Comparison of ENCODE assay signal across 22 mouse cellular contexts in genomic region chr3:136864306-136864705, GRCm38 (mm10).
DNase-seq lines count a peak whose midpoint lies in the region; ATAC-seq lines count a peak whose summit lies in the region.
"Had no signal": no experiment of that assay in that cellular context is flagged by ENCODE, and none has a peak within 500 bp of the region (broad histone marks: within the 10 kb centered on the region; RNA-seq: fewer than 3 reads in every experiment).

No protein-coding gene starts in this region.

- no peak overlapping the region for H3K9ac ChIP-seq in forebrain, embryonic 14.5 days (ENCODE audit: low read length)
- H3K9ac ChIP-seq in forebrain, embryonic 11.5 days (ENCODE audit: low read length): no peak overlapping the region
- no peak overlapping the region for H3K9ac ChIP-seq in hindbrain, embryonic 15.5 days
- H3K9ac ChIP-seq in hindbrain, embryonic 13.5 days: no peak overlapping the region
- no peak overlapping the region for H3K9ac ChIP-seq in midbrain, embryonic 16.5 days (ENCODE audit: low read depth, low read length)
- no peak overlapping the region for H3K9ac ChIP-seq in neural tube, embryonic 14.5 days (replicated peaks; ENCODE audit: low read depth, low read length)
- H3K9ac ChIP-seq: embryonic facial prominence, embryonic 13.5 days; embryonic facial prominence, embryonic 15.5 days; forebrain, embryonic 15.5 days had no signal

- H3K9me3 ChIP-seq in forebrain, embryonic 14.5 days (replicated peaks; ENCODE audit: control insufficient read depth, low read length): no peaks in the 10 kb centered on the region
- H3K9me3 ChIP-seq in forebrain, embryonic 11.5 days (ENCODE audit: control insufficient read depth, low read length): no peaks in the 10 kb centered on the region
- no peaks in the 10 kb centered on the region for H3K9me3 ChIP-seq in hindbrain, embryonic 15.5 days
- H3K9me3 ChIP-seq in hindbrain, embryonic 13.5 days: no peaks in the 10 kb centered on the region
- H3K9me3 ChIP-seq in midbrain, embryonic 16.5 days (replicated peaks; ENCODE audit: control insufficient read depth, low read length, poor library complexity, severe bottlenecking): no peaks in the 10 kb centered on the region
- H3K9me3 ChIP-seq in midbrain, embryonic 10.5 days (replicated peaks): no peaks in the 10 kb centered on the region
- H3K9me3 ChIP-seq in neural tube, embryonic 14.5 days (ENCODE audit: control insufficient read depth, low read length): no peaks in the 10 kb centered on the region
- H3K9me3 ChIP-seq: embryonic facial prominence, embryonic 13.5 days; embryonic facial prominence, embryonic 15.5 days; forebrain, embryonic 10.5 days; forebrain, embryonic 15.5 days had no signal

- no peaks in the 10 kb centered on the region for H3K27me3 ChIP-seq in forebrain, embryonic 14.5 days (replicated peaks; ENCODE audit: control insufficient read depth, insufficient read depth, low read length)
- no peaks in the 10 kb centered on the region for H3K27me3 ChIP-seq in forebrain, embryonic 11.5 days (ENCODE audit: control insufficient read depth, insufficient read depth, low read length)
- no peaks in the 10 kb centered on the region for H3K27me3 ChIP-seq in hindbrain, embryonic 15.5 days
- H3K27me3 ChIP-seq in hindbrain, embryonic 13.5 days: no peaks in the 10 kb centered on the region
- no peaks in the 10 kb centered on the region for H3K27me3 ChIP-seq in midbrain, embryonic 16.5 days (ENCODE audit: control insufficient read depth, insufficient read depth, low read depth, low read length)
- H3K27me3 ChIP-seq in midbrain, embryonic 10.5 days (ENCODE audit: low read depth, poor library complexity, severe bottlenecking): no peaks in the 10 kb centered on the region
- H3K27me3 ChIP-seq in neural tube, embryonic 14.5 days (ENCODE audit: control insufficient read depth, insufficient read depth, low read length): no peaks in the 10 kb centered on the region
- H3K27me3 ChIP-seq: embryonic facial prominence, embryonic 13.5 days; embryonic facial prominence, embryonic 15.5 days; forebrain, embryonic 15.5 days had no signal

- 0 out of 2 replicates have a peak, but pooled peaks have one; percentile 34 for ATAC-seq in forebrain, embryonic 14.5 days
- ATAC-seq in forebrain, embryonic 11.5 days (replicated peaks; ENCODE audit: low FRiP score): no peak
- 0 out of 2 replicates have a peak, but pooled peaks have one; percentile 31 for ATAC-seq in hindbrain, embryonic 15.5 days (ENCODE audit: low FRiP score, low read depth)
- no peak for ATAC-seq in hindbrain, embryonic 13.5 days (ENCODE audit: low FRiP score)
- ATAC-seq in midbrain, embryonic 16.5 days: 0 out of 2 replicates have a peak, but pooled peaks have one; percentile 56
- ATAC-seq in neural tube, embryonic 14.5 days (ENCODE audit: low read depth): peak; percentile 34; the same call in 1 of the 2 replicates
- ATAC-seq: forebrain, embryonic 15.5 days had no signal

- no peaks in the 10 kb centered on the region for H3K36me3 ChIP-seq in forebrain, embryonic 14.5 days (ENCODE audit: control insufficient read depth, insufficient read depth, low read length)
- no peaks in the 10 kb centered on the region for H3K36me3 ChIP-seq in forebrain, embryonic 11.5 days (ENCODE audit: control insufficient read depth, insufficient read depth, low read length)
- H3K36me3 ChIP-seq in hindbrain, embryonic 15.5 days: no peaks in the 10 kb centered on the region
- H3K36me3 ChIP-seq in hindbrain, embryonic 13.5 days: no peaks in the 10 kb centered on the region; the same call in 1 of the 2 replicates
- no peaks in the 10 kb centered on the region for H3K36me3 ChIP-seq in midbrain, embryonic 16.5 days (ENCODE audit: control insufficient read depth, insufficient read depth, low read length)
- H3K36me3 ChIP-seq in midbrain, embryonic 10.5 days: no peaks in the 10 kb centered on the region
- H3K36me3 ChIP-seq in neural tube, embryonic 14.5 days (ENCODE audit: control insufficient read depth, insufficient read depth, low read length): no peaks in the 10 kb centered on the region
- H3K36me3 ChIP-seq: embryonic facial prominence, embryonic 13.5 days; embryonic facial prominence, embryonic 15.5 days; forebrain, embryonic 10.5 days; forebrain, embryonic 15.5 days had no signal

- no peaks in the 10 kb centered on the region for H3K4me1 ChIP-seq in forebrain, embryonic 14.5 days (ENCODE audit: control insufficient read depth, insufficient read depth, low read length)
- H3K4me1 ChIP-seq in forebrain, embryonic 11.5 days (replicated peaks; ENCODE audit: control insufficient read depth, insufficient read depth, low read length): no peaks in the 10 kb centered on the region
- 0 out of 2 replicates have a peak, but pooled peaks cover 7% of the 10 kb centered on the region for H3K4me1 ChIP-seq in hindbrain, embryonic 15.5 days (replicated peaks)
- peaks cover 4% of the 10 kb centered on the region; the same call in 1 of the 2 replicates for H3K4me1 ChIP-seq in hindbrain, embryonic 13.5 days (replicated peaks)
- H3K4me1 ChIP-seq in midbrain, embryonic 16.5 days (ENCODE audit: control insufficient read depth, insufficient read depth, low read length): no peaks in the 10 kb centered on the region; the same call in 1 of the 2 replicates
- no peaks in the 10 kb centered on the region for H3K4me1 ChIP-seq in midbrain, embryonic 10.5 days
- 0 out of 2 replicates have a peak, but pooled peaks cover 2% of the 10 kb centered on the region for H3K4me1 ChIP-seq in neural tube, embryonic 14.5 days (ENCODE audit: control insufficient read depth, insufficient read depth, low read length)
- H3K4me1 ChIP-seq: forebrain, embryonic 10.5 days; forebrain, embryonic 15.5 days had no signal

- no peak overlapping the region for H3K27ac ChIP-seq in forebrain, embryonic 14.5 days (ENCODE audit: low read depth, low read length)
- H3K27ac ChIP-seq in forebrain, embryonic 11.5 days (ENCODE audit: low read depth, low read length): no peak overlapping the region
- H3K27ac ChIP-seq in hindbrain, embryonic 15.5 days (replicated peaks): no peak overlapping the region
- H3K27ac ChIP-seq in hindbrain, embryonic 13.5 days: no peak overlapping the region
- no peak overlapping the region for H3K27ac ChIP-seq in midbrain, embryonic 16.5 days (ENCODE audit: low read length)
- H3K27ac ChIP-seq in midbrain, embryonic 10.5 days (replicated peaks): no peak overlapping the region
- H3K27ac ChIP-seq in neural tube, embryonic 14.5 days (ENCODE audit: low read depth, low read length): no peak overlapping the region
- H3K27ac ChIP-seq: embryonic facial prominence, embryonic 13.5 days; embryonic facial prominence, embryonic 15.5 days; forebrain, embryonic 10.5 days; forebrain, embryonic 15.5 days had no signal

- no peak for DNase-seq in forebrain, embryonic 14.5 days (ENCODE audit: low spot score)
- DNase-seq in forebrain, embryonic 11.5 days (ENCODE audit: low spot score): no peak
- no peak for DNase-seq in midbrain, embryonic 10.5 days (ENCODE audit: low spot score)
- no peak for DNase-seq in neural tube, embryonic 10.5 days (ENCODE audit: extremely low spot score, low spot score)
- DNase-seq: adrenal gland, adult 2 months; adrenal gland, postnatal 25 days; cerebellum, adult 11 months; cerebellum, adult 18-20 months; cerebellum, adult 8-10 months; cerebellum, adult 9-11 months; cerebellum, postnatal 14 days; cerebellum, postnatal 36 days; embryo, embryonic 11 days had no signal

- no peak overlapping the region for H3K4me3 ChIP-seq in forebrain, embryonic 14.5 days (ENCODE audit: low read depth, low read length)
- H3K4me3 ChIP-seq in forebrain, embryonic 11.5 days (ENCODE audit: low read depth, low read length): no peak overlapping the region
- H3K4me3 ChIP-seq in hindbrain, embryonic 15.5 days: no peak overlapping the region
- no peak overlapping the region for H3K4me3 ChIP-seq in hindbrain, embryonic 13.5 days
- no peak overlapping the region for H3K4me3 ChIP-seq in midbrain, embryonic 16.5 days (ENCODE audit: low read depth, low read length)
- no peak overlapping the region for H3K4me3 ChIP-seq in midbrain, embryonic 10.5 days
- no peak overlapping the region for H3K4me3 ChIP-seq in neural tube, embryonic 14.5 days (ENCODE audit: low read depth, low read length)
- H3K4me3 ChIP-seq: embryonic facial prominence, embryonic 13.5 days; embryonic facial prominence, embryonic 15.5 days; erythroblast, embryonic 14.5 days; forebrain, embryonic 10.5 days; forebrain, embryonic 15.5 days had no signal

- H3K4me2 ChIP-seq in forebrain, embryonic 14.5 days (ENCODE audit: low read length): no peak overlapping the region
- H3K4me2 ChIP-seq in forebrain, embryonic 11.5 days (ENCODE audit: low read depth, low read length, severe bottlenecking): no peak overlapping the region
- no peak overlapping the region for H3K4me2 ChIP-seq in hindbrain, embryonic 15.5 days
- no peak overlapping the region for H3K4me2 ChIP-seq in hindbrain, embryonic 13.5 days
- H3K4me2 ChIP-seq in midbrain, embryonic 16.5 days (ENCODE audit: low read length): no peak overlapping the region
- no peak overlapping the region for H3K4me2 ChIP-seq in neural tube, embryonic 14.5 days (ENCODE audit: low read depth, low read length)
- H3K4me2 ChIP-seq: embryonic facial prominence, embryonic 13.5 days; embryonic facial prominence, embryonic 15.5 days; forebrain, embryonic 15.5 days had no signal

Comparison
In these comparisons a context has a peak if more than half of its experiments do, and no peak if none do; other contexts are left out.
1. ATAC-seq: peak in forebrain, embryonic 14.5 days (single experiment), hindbrain, embryonic 15.5 days (single experiment), midbrain, embryonic 16.5 days (single experiment) and neural tube, embryonic 14.5 days (single experiment); none in forebrain, embryonic 11.5 days (single experiment) and hindbrain, embryonic 13.5 days (single experiment).